Mouse (Mus musculus) lung, adult 2 months (tissue): ENCODE results near the gene Zfp648.

ENCODE experiments used
- CTCF ChIP-seq: fragments of 200-500 bp; IDR thresholded peaks from 2 replicates; pipeline ENCODE4 v1.5.1; 2011; ENCODE audit warnings: mild to moderate bottlenecking, low read length, control low read depth; ENCODE audit not compliant: insufficient read depth
- POLR2A ChIP-seq: fragments of 200-500 bp; IDR thresholded peaks from 2 replicates; pipeline ENCODE4 v1.6.1; 2011; ENCODE audit warnings: low read depth, mild to moderate bottlenecking, control low read depth, low read length, borderline replicate concordance; ENCODE audit errors: extremely low read depth

DNA sequence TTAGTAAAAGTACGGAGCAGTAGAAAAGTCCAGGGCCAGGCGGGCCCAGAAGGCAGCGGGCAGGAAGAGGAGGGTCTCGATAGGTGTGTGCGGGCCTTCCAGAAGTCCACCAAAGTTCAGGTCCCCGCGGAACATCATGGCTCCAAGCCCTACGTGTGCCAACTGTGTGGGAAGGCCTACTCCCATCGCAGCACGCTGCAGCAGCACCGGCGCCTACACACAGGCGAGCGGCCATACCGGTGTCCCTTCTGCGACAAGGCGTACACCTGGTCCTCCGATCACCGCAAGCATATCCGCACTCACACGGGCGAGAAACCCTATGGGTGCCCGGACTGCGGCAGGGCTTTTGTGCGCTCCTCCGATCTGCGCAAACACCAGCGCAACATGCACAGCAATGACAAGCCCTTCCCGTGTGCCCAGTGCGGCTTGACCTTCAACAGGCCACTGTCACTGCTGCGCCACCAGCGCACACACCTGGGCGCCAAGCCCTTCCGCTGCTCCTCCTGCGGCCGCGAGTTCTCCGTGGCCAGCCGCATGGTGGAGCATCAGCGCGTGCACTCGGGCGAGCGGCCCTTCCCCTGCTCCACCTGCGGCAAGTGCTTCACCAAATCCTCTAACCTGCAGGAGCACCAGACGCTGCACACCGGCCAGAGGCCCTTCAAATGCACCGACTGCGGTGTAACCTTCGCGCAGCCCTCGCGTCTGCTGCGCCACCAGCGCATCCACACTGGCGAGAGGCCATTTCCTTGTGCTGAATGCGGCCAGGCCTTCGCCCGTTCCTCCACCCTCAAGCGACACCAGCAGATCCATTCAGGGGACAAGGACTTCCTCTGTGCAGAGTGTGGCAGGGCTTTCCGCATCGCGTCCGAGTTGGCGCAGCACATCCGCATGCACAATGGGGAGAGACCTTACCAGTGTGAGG lies 3.9 kb downstream of the Zfp648 start:
- TF ChIP-seq CTCF (no peak), POLR2A (no peak)
